Mouse (Mus musculus): ENCODE data around the gene Ankra2.

DNA sequence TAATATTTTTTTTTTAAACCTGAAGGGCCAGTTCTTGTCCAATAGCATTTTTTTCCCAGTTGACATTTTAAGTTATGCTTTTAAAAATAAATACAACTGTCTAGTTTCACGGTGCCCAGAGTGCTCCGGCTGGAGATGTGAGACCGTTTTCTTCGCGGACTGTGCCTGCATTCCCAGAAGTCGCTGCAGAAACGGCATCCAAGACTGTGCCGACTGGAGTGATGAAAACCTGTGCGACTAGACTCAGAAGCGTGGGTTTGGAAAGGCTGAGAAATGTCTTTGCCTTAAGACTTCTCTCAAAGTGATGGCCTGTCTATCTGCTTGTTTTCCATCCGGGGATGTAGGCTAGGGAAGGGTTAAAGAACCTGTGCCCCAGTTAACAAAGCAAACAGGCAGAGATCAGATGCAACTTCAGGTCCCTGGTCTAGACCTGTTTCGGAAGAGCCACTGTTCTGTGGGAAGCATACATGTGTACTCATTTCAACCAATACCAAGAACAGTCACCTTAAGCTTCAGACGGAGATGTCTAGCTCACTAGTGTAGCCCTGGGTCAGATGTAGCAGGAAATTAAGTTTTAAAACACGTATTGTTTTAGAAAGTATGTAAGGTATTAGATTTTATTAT is 44.1 kb downstream of the Ankra2 start:
- TF ChIP-seq CTCF (IDR thresholded peaks at IDR 0.05; ENCODE audit: control insufficient read depth, insufficient read depth, insufficient read length): no peak
- TF ChIP-seq MAX (IDR thresholded peaks at IDR 0.05): no peak
- TF ChIP-seq USF1 (IDR thresholded peaks at IDR 0.05; ENCODE audit: low read depth): no peak
- no peak for TF ChIP-seq FOSL1 (IDR thresholded peaks at IDR 0.05; ENCODE audit: insufficient read depth, low read length, poor library complexity, severe bottlenecking)
